Mouse (Mus musculus) bone marrow, adult 2 months (tissue): ENCODE results near the gene Piezo1.

ENCODE experiments used
- CTCF ChIP-seq: fragments of 200-500 bp; IDR thresholded peaks from 2 replicates; pipeline ENCODE4 v1.5.1; 2011; ENCODE audit warnings: low read length, control low read depth; ENCODE audit not compliant: control insufficient read depth, insufficient read depth
- POLR2A ChIP-seq: fragments of 200-500 bp; IDR thresholded peaks from 2 replicates; pipeline ENCODE4 v1.6.1; 2011; ENCODE audit warnings: low read depth, mild to moderate bottlenecking, control low read depth, low read length, borderline replicate concordance; ENCODE audit not compliant: control insufficient read depth

- TF ChIP-seq POLR2A (no peak), CTCF (no peak)
Measured at GRCm38 (mm10) chr8:122574264-122574663, 23.1 kb upstream of the Piezo1 start.
